Mouse (Mus musculus): ENCODE results near the gene Vtcn1.

DNA sequence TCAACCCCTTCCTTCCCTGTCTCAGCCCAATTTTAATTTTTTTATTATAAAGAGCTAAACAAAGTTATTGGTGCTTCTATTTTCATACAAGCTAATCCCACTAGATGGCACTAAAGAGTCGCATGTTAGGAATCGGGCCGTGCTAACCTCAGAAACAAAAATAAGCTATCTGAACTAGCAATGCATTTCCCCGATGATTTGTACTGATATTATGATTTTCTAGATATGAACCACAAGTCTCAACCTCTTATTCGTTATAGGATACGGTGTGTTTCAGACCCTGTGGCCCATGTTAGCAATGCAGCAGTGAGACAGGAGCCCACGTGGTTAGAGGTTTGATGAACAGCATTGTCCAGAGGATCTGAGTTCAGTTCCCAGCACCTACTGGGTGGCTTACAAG lies 91.6 kb downstream of the Vtcn1 start:
- TF ChIP-seq GATA1 (IDR thresholded peaks at IDR 0.05; ENCODE audit: low read length) = no peak
- no peak for TF ChIP-seq TAL1 (IDR thresholded peaks at IDR 0.05; ENCODE audit: low read length)

Measured in erythroblast, embryonic 14.5 days (primary cell).